Mouse (Mus musculus): ENCODE results near the gene Bhlhe40.

Bhlhe40 gene

GRCm38 (mm10) chr6:108674221-108674620, 13.8 kb downstream of the Bhlhe40 start:
- ChIA-PET CTCF (no interaction called here), POLR2A (interaction anchor here in 2 of 4 experiments (1.0 to 7.1 kb wide), 4 partner anchors 13 to 35 kb away, joined by 3 to 135 read pairs (median 4); partner anchors contain the start of gene Bhlhe40 (in 1 of the 2))

GRCm38 (mm10) chr6:108676783-108677340, 16.4 kb downstream of the Bhlhe40 start:
- CTCF ChIA-PET, result no interaction called here
- POLR2A ChIA-PET, result interaction anchor here in 3 of 4 experiments (1.5 to 8.8 kb wide), 11 partner anchors 9 to 464 kb away, joined by 3 to 149 read pairs (median 22); partner anchors contain the start of genes Bhlhe40 (in 2 of the 3) and Itpr1 (in 1 of the 3)

GRCm38 (mm10) chr6:108677697-108678096, 17.3 kb downstream of the Bhlhe40 start:
- ChIA-PET CTCF (interaction anchor here in 2 of 4 experiments (0.6 to 1.7 kb wide), 3 partner anchors 17 to 579 kb away, joined by 3 to 5 read pairs (median 3); no protein-coding TSS in a partner anchor), POLR2A (interaction anchor here in 3 of 4 experiments (0.7 to 8.8 kb wide), 20 partner anchors 8 to 465 kb away, joined by 3 to 149 read pairs (median 14); partner anchors contain the start of genes Bhlhe40 (in 2 of the 3) and Itpr1 (in 1 of the 3))

- CTCF ChIA-PET, result interaction anchor here in 3 of 4 experiments (0.7 to 2.4 kb wide), 4 partner anchors 17 to 147 kb away, joined by 3 to 11 read pairs (median 8); no protein-coding TSS in a partner anchor
These were observed 17.8 kb downstream of the Bhlhe40 start for GRCm38 (mm10) chr6:108678227-108678626.

GRCm38 (mm10) chr6:108680503-108680902, 20.1 kb downstream of the Bhlhe40 start:
- ChIA-PET CTCF (interaction anchor here in 1 of 4 experiments (2.0 to 2.4 kb wide), 2 partner anchors 19 kb away, joined by 6 to 11 read pairs; no protein-coding TSS in a partner anchor), POLR2A (interaction anchor here in 3 of 4 experiments (0.7 to 8.8 kb wide), 23 partner anchors 7 to 224 kb away, joined by 3 to 149 read pairs (median 13); partner anchors contain the start of gene Bhlhe40 (in 2 of the 3))

More at GRCm38 (mm10) chr6:108678227-108678626, 17.8 kb downstream of the Bhlhe40 start:
- POLR2A ChIA-PET, result interaction anchor here in 3 of 4 experiments (0.7 to 8.8 kb wide), 27 partner anchors 8 to 465 kb away, joined by 3 to 149 read pairs (median 10); partner anchors contain the start of genes Bhlhe40 (in 2 of the 3) and Itpr1 (in 1 of the 3)

GRCm38 (mm10) chr6:108681084-108681483, 20.7 kb downstream of the Bhlhe40 start:
- POLR2A ChIA-PET, result interaction anchor here in 2 of 4 experiments (1.3 to 8.8 kb wide), 11 partner anchors 13 to 31 kb away, joined by 3 to 149 read pairs (median 63); partner anchors contain the start of gene Bhlhe40 (in 2 of the 2)
- CTCF ChIA-PET, result interaction anchor here in 1 of 4 experiments (2.0 kb wide), 1 partner anchor 20 kb away, joined by 6 read pairs; no protein-coding TSS in a partner anchor

GRCm38 (mm10) chr6:108683140-108683539, 22.7 kb downstream of the Bhlhe40 start:
- CTCF ChIA-PET, result no interaction called here

GRCm38 (mm10) chr6:108684430-108684829, 24.0 kb downstream of the Bhlhe40 start:
- POLR2A ChIA-PET, result interaction anchor here in 2 of 4 experiments (0.7 to 8.5 kb wide), 9 partner anchors 10 to 29 kb away, joined by 3 to 141 read pairs (median 5); partner anchors contain the start of gene Bhlhe40 (in 2 of the 2)

More at GRCm38 (mm10) chr6:108683140-108683539, 22.7 kb downstream of the Bhlhe40 start:
- POLR2A ChIA-PET, result interaction anchor here in 2 of 4 experiments (1.0 to 8.8 kb wide), 11 partner anchors 11 to 195 kb away, joined by 3 to 149 read pairs (median 11); partner anchors contain the start of gene Bhlhe40 (in 2 of the 2)

GRCm38 (mm10) chr6:108685758-108686355, 25.4 kb downstream of the Bhlhe40 start:
- ChIA-PET CTCF (interaction anchor here in 2 of 4 experiments (0.6 to 1.9 kb wide), 2 partner anchors 25 to 450 kb away, joined by 3 to 6 read pairs; no protein-coding TSS in a partner anchor), POLR2A (interaction anchor here (0.8 to 5.1 kb wide), 31 partner anchors 8 to 562 kb away, joined by 3 to 87 read pairs (median 6); partner anchors contain the start of gene Bhlhe40 (in 3 of the 4))

More at GRCm38 (mm10) chr6:108684430-108684829, 24.0 kb downstream of the Bhlhe40 start:
- CTCF ChIA-PET, result interaction anchor here in 2 of 4 experiments (0.6 to 0.9 kb wide), 2 partner anchors 11 to 25 kb away, joined by 3 read pairs; no protein-coding TSS in a partner anchor

- ChIA-PET POLR2A (interaction anchor here (0.5 to 5.1 kb wide), 28 partner anchors 8 to 231 kb away, joined by 3 to 87 read pairs (median 8); partner anchors contain the start of gene Bhlhe40 (in 3 of the 4)), CTCF (interaction anchor here in 1 of 4 experiments (0.6 to 1.9 kb wide), 2 partner anchors 26 to 215 kb away, joined by 3 to 6 read pairs; no protein-coding TSS in a partner anchor)
These were observed 26.5 kb downstream of the Bhlhe40 start for GRCm38 (mm10) chr6:108686930-108687329.

- ChIA-PET CTCF (interaction anchor here in 1 of 4 experiments (1.1 to 1.5 kb wide), 2 partner anchors 21 to 27 kb away, joined by 3 to 4 read pairs; partner anchors contain the start of gene Bhlhe40), POLR2A (interaction anchor here in 3 of 4 experiments (0.5 to 5.1 kb wide), 25 partner anchors 9 to 231 kb away, joined by 3 to 87 read pairs (median 6); partner anchors contain the start of gene Bhlhe40 (in 3 of the 3))
These were observed 27.9 kb downstream of the Bhlhe40 start for GRCm38 (mm10) chr6:108688344-108688743.

- ChIA-PET POLR2A (interaction anchor here in 2 of 4 experiments (1.1 to 2.9 kb wide), 3 partner anchors 11 to 33 kb away, joined by 3 to 11 read pairs (median 5); partner anchors contain the start of gene Bhlhe40 (in 1 of the 2)), CTCF (interaction anchor here in 1 of 4 experiments (0.5 kb wide), 1 partner anchor 79 kb away, joined by 3 read pairs; no protein-coding TSS in a partner anchor)
These were observed 32.6 kb downstream of the Bhlhe40 start for GRCm38 (mm10) chr6:108692986-108693385.

- ChIA-PET CTCF (interaction anchor here in 2 of 4 experiments (1.0 to 1.3 kb wide), 2 partner anchors 14 to 33 kb away, joined by 3 read pairs; no protein-coding TSS in a partner anchor), POLR2A (interaction anchor here in 2 of 4 experiments (0.6 to 3.4 kb wide), 17 partner anchors 9 to 415 kb away, joined by 3 to 17 read pairs (median 8); partner anchors contain the start of gene Bhlhe40 (in 2 of the 2))
These were observed 34.7 kb downstream of the Bhlhe40 start for GRCm38 (mm10) chr6:108694965-108695724.

GRCm38 (mm10) chr6:108695844-108696821, 35.7 kb downstream of the Bhlhe40 start:
- ChIA-PET CTCF (interaction anchor here in 2 of 4 experiments (0.6 to 1.3 kb wide), 3 partner anchors 13 to 306 kb away, joined by 3 read pairs; no protein-coding TSS in a partner anchor), POLR2A (interaction anchor here in 2 of 4 experiments (0.6 to 3.4 kb wide), 16 partner anchors 10 to 416 kb away, joined by 3 to 17 read pairs (median 8); partner anchors contain the start of gene Bhlhe40 (in 2 of the 2))

- ChIA-PET POLR2A (interaction anchor here in 3 of 4 experiments (1.5 to 5.0 kb wide), 7 partner anchors 9 to 37 kb away, joined by 3 to 33 read pairs (median 9); partner anchors contain the start of gene Bhlhe40 (in 3 of the 3)), CTCF (no interaction called here)
These were observed 36.4 kb downstream of the Bhlhe40 start for GRCm38 (mm10) chr6:108696822-108697202.
